Mouse (Mus musculus): ENCODE measurements around the gene 9930021J03Rik.

Gene 9930021J03Rik

DNA sequence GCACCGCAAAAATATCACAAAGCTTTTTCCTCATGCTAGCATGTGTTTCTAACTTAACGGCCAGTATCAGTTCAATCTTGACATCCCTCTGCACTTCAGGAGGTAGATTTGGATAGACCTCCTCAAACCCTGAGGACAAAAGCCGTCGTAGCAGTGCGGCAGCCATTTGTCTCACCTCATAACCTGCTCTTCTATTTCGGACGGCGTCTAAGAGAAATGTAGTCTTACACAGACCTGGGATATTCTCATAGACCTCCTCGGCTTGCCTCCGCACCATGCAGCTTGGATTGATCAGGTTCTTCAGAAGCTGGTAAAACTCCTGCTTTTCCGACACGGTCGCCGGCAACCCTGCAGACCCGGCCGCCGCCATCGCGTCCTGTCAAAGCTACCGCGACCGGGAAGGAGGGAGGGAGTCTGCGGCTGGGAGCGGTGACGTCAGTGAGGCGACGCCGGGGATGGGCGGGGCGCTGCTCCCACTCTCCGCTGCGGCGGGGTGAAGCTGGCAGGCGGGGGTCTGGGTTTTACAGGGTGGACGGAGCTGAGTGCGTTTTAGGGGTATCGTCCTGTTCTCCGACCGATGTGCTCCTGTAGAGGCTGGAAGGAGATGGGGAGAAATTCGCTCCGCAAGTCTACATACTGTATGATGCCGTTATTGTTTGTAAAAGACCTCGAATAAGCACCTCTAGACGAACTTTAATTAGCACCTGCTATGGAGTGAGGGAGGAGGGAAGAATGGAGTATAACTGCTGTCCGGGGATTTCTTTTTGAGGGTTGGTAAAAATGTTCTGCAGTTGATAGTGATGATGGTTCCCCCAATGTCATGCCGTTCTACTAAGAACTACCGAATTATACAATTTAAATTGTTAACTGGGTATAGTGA is 7.0 kb upstream of the 9930021J03Rik start, which contains the start of gene Ranbp6:
TSS of gene Ranbp6 (minus strand) at position 394 of the 880 bp plus-strand sequence.
- in situ Hi-C loops (cut with MboI, MseI), result loop anchor here (10.0 kb wide), 1 partner anchor 158 kb away; no protein-coding TSS in a partner anchor

DNA sequence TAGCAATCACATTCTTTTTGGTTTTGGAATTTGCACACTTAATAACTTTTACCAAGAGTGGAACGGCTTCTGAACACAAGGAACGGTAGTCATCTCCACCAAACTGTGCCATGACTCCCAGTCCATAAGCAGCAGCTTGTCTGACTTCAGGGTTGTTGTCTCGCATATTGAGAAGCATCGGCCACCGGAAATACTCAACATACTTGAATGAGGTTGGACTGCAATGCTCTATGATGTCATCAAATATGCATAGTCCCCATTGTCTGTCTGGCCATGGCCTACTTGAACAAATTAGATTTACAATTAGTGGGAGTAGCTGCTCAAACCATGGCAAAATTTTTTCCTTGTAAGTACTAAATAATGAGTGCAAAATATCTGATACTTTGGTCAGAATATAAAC is 4.2 kb upstream of the 9930021J03Rik start:
- in situ Hi-C loops (cut with MboI, MseI), result loop anchor here (10.0 kb wide), 1 partner anchor 155 kb away; no protein-coding TSS in a partner anchor

DNA sequence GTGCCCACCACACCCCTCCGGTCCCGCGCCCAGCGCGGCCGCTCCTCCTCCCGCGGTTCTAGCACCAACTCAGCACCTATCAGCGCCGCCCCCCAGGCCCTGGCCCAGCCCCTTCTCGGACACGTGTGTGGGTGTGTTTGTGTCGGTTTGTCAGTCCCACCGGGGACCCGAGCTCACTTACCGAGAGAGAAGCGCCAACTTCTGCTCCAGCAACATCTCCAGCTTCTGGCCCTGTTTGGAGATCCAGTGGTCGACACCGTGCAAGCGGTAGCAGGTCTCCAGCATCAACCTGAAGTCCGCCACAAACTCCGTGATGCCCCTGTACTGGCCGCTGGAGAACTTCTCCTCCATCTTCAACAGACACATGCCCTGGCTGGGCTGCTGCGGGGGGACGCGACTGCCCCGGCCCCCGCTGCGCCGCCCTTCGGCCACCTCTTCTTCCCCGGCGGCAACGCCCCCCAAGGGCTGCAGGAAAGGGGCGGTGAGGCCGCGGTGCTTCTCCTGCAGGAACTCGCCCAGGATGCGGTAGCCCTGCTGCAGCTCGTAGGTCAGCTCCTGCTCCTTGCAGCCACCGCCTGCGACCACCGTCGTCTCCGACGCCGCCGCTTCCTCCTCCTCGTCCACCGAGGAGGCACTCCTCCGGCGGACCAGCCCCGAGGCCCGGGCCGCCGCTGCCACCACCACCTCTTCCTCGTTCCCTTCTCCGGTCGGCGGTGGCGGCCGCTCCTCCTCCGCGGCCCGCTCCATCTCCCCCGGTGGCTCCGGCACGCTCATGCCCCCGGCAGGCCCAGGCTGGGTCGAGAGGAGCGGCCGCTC is 480 bp downstream of the 9930021J03Rik start:
- in situ Hi-C loops (cut with MboI, MseI), result no loop called here

DNA sequence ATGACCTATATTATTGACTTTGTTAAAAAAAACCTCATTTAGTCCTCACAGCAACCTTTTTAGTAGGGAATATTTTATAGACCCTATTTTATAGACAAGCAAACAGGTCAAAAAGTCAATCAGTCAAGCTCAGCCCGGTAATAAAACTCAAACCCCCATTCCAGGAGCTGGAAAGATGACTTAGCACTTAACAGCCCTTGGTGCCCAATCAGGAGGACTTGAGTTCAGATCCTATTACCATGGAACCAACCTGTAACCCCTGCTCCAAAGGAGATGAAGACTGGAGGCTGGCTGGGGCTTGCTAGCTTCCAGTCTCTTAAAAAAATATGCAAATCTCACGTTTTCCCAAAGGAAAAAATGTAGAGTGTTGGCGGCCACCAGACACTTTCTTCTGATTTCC is 1.8 kb downstream of the 9930021J03Rik start:
- in situ Hi-C loops (cut with MboI, MseI), result no loop called here

DNA sequence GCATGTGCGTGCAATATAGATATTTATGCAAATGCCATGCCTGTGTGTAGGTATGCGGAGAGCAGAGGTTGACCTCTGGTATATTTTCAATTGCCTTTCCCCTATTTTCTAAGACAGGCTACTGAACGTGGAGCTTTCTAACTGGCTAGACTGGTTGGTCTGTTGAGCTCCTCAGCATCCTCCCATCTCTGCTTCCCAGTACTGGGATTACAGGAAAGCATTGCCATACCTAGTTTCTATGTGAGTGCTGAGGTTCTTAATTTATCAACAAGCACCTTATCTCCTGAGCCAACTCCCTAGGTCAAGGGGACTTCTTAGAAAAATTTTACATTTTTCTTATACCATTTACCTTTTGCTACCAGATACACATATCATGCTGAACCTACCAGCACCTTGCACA is 8.4 kb downstream of the 9930021J03Rik start:
- in situ Hi-C loops (cut with MboI, MseI), result no loop called here

DNA sequence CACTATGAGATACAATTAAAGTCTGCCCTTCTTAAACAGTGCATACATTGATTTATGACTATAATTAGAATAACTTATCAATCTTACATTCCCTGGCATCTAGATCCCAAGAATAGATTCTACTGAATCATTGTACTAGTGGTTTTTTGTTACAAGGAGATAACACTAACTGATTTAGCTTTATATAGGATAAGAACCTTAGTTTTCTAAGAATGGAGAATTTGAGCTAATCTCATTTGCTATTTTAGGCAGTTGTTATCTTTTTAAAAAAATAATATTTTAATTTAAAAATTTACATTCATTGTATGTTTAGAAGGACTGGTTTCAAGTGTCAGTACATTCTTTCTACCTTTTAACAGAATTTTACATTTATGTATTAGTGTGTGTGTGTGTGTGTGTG is 17.8 kb downstream of the 9930021J03Rik start:
- in situ Hi-C loops (cut with MboI, MseI), result no loop called here

DNA sequence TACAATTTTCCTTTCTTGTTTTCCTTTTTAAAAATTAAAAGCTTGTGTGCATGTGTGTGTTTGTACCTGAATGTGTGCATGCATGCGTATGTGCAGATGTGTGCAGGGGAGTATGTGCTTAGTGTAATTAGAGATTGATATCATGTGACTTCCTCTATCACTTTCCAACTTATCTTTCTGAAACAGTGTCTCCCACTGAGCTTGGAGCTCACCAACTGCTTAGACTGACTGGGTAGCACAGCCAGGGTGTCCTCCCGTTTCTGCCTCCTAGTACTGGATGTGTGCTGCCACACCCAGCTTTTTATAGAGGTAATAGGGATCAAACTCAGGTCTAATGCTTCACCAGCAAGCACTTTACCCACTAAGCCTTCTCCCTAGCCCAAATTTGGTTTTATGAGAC is 22.9 kb downstream of the 9930021J03Rik start:
- in situ Hi-C loops (cut with MboI, MseI), result no loop called here

DNA sequence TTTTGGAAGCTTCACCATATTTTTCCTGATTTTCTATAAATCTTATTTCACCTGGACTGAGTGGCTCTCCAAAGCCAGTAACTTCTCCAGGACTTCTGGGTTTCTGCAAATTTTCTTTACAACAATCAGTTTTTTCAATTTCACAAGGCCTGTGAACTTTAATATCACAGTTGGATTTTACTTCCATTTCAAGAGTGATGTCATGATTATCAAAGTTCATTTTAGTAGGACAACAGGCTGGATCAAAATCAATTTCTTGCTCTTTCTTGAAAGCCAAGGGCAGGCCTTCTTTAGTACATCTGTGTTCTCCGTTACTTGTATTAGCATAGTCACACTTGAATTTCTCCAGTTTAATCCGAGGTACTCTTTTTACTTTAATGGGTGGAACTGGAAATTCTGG is 51.9 kb downstream of the 9930021J03Rik start:
- in situ Hi-C loops (cut with MboI, MseI), result no loop called here

DNA sequence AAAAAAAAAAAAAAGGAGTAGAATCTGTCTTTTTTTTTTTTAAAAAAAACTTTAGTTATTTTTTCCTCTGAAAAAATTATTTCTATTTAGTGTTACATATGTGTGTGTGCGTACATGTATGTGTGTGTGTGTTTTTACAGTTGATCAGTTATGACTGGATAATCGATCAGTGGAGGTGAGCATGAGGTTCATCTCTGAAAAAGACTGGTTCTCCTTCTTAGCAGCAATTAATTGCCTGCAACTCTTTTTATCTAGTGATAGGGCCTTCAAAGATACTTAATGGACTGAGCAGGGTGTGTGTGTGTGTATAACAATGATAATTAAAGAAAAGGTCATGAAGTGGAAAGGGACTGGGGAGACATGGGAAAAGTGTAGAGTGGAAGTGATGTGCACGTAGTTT is 54.8 kb downstream of the 9930021J03Rik start:
- in situ Hi-C loops (cut with MboI, MseI), result no loop called here

DNA sequence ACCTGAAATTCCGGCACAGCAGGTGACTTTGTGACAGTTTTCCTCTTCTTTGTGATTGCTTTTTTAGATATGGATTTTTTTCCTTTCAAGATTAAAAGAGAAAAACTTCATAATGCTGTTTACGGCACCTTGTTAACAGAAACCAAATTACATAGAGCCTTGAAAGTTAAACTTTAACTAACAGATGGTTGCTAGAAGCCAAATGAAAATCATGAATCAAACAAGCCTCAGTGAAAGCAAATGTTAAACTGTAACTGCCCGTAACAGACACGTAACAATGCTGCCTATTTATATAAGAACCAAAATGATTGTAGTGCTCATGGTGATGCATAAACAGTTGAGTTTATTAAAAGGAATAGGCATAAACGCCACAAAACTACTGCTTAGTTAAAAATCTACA is 62.3 kb downstream of the 9930021J03Rik start:
- in situ Hi-C loops (cut with MboI, MseI), result no loop called here

DNA sequence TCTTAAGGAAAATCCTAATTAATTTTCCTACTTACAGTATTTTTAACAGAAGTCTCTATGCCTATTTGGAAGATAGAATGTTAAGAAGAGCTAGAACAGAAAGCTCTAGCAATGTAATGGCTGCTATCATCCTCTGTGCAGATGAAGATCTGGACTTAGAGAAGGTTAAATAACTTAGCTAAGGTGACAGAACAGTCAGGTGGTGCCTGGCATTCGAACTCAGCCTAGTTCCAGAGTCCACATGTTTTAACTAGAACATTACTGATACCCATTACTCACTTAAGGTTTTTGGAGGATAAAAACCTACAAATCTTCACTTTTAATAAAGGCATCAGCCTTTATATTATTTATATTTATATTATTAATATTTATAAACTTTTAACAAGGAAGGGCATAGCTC is 65.1 kb downstream of the 9930021J03Rik start:
- in situ Hi-C loops (cut with MboI, MseI), result no loop called here

DNA sequence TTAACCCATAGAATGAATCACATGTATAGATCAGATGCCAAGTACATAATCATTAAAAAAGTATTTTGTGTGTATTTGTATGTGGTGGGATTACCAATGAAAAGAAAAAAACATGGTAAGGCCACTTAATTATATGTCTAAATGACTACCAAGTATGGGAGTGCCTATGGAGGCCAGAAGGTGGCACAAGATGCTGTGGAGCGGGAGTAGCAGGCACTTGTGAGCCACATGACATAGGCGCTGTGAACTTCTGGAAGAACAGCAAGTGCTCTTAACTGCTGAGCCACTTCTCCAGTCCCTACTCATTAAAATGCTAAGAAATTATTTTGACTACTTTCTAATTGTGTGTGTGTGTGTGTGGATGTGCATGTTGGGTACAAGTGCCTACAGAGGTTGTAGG is 66.2 kb downstream of the 9930021J03Rik start:
- in situ Hi-C loops (cut with MboI, MseI), result no loop called here

DNA sequence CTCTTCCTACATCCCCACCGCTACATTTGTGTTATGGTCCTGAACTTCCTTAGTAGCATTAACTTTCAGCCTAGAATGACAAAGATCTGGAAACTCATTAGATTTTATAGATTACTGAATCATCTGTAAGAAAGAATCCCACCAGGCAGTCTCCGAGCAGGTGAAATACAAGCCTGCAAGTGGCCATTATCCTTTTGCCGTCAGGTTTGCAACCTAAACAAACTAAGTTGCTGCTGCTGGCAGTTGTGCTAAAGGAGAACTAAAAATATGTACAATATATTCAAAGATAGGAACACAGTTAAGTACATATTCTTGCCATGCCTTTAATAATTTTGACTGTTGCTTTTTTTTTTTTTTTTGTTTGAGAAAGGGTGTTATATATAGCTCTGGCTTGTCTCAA is 70.4 kb downstream of the 9930021J03Rik start:
- in situ Hi-C loops (cut with MboI, MseI), result no loop called here

DNA sequence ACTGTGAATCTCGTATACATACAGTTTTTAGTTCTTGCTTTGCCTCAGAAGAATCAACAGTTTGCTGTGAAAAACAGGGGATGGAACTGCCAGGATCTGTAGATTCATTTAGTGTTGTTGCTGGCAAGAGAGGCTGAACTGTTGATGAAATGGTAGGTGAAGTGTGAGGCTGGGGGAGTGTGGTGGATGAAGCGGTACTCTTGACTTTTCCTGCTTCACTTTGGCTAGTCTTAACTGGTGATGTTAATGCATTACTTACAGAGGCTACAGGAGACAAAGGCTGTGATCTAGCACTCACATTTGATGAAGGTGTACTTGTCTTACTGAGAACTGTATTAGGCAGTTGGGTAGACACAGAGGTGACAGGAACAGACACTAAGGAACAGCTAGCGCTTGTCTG is 87.3 kb downstream of the 9930021J03Rik start:
- in situ Hi-C loops (cut with MboI, MseI), result no loop called here

DNA sequence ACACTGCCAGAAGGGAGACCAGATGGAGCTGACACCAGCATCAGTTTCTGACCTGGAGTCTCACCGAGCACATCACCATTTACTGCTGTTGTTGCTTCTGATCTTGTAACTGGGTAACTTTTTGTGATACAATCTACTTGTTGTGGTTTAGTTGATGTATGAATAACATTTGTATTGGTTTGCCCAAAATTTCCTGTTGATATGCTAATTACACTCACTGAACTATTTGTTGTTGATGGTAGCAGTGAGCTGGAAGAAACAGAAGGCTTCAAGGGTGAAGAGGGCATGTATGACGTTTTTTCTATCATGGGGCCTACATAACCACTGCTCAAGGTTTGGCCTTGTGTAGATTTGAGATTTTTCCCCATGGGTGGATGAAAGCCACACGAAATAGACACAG is 87.9 kb downstream of the 9930021J03Rik start:
- in situ Hi-C loops (cut with MboI, MseI), result no loop called here

DNA sequence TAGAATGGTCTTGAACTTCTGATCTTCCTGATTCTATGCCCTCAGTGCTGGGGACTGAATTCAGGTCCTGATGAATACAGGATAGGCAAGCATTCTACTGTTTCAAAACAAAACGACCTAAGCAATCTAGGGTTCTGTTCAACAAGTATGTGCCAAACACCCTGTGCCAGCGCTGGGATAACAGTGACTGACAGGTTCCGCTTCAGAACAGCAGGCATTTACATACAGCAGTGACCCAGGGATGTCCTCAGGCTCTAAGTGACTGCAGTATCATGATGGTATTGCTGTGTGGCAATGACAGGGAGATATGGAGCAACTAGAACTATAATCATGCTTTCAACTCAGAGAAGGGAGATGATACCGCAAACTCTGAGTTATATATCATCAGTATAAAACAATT is 92.3 kb downstream of the 9930021J03Rik start:
- in situ Hi-C loops (cut with MboI, MseI), result no loop called here

DNA sequence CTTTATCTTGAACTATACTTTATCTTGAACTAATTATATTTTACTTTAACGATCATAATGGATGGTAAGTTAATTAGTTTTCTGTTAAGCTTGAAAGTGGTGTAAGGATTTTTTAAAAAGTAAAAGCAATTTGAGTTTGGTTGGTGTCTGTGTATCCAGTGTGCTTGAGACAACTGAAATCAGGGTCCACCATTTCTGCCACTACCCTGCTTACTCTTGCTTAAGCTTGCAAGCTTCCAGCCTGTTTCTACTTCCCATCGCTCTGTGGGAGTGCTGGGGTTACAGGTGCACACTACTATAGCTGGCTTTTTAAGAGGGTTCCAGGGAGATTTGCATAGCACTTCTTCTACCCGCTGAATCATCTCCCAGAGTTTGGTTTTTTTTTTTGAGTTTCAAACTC is 96.3 kb downstream of the 9930021J03Rik start:
- in situ Hi-C loops (cut with MboI, MseI), result no loop called here

DNA sequence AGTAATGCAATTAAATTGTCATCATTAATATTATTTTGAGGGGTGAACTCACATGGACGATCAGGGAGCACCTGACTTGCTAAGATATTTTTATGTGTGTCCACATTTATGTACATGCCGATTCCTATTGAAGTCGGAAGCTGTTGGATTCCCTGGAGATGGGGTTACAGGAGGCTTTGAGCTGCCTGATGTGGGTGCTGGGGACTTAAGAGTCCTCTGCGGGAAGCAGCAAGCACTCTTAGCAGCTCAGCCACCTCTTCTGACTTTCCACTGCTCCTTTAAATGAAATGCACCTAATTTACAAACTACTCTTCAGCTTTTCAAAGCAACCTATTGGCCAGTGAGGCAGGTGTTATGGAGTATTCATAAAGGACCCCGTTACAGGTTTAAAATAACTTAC is 97.3 kb downstream of the 9930021J03Rik start:
- in situ Hi-C loops (cut with MboI, MseI), result no loop called here

DNA sequence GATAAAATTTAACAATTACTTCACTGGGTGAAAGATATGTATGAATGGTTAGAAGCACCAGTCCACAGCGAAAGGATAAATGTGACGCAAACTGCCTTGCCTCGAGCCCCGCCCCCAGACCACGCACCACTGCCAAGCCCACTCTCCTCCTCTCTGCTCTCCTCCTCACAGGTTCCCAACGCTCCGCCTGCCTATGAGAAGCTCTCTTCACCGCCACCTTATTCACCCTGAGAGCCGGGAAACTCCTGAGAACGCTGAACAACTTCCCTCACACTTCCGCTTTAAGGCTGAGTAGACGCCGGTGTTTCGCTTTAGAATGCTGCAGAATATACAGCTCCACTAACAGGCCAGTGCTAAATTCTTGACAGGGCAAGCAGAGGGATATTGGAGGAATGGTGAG is 97.8 kb downstream of the 9930021J03Rik start:
- in situ Hi-C loops (cut with MboI, MseI), result no loop called here

DNA sequence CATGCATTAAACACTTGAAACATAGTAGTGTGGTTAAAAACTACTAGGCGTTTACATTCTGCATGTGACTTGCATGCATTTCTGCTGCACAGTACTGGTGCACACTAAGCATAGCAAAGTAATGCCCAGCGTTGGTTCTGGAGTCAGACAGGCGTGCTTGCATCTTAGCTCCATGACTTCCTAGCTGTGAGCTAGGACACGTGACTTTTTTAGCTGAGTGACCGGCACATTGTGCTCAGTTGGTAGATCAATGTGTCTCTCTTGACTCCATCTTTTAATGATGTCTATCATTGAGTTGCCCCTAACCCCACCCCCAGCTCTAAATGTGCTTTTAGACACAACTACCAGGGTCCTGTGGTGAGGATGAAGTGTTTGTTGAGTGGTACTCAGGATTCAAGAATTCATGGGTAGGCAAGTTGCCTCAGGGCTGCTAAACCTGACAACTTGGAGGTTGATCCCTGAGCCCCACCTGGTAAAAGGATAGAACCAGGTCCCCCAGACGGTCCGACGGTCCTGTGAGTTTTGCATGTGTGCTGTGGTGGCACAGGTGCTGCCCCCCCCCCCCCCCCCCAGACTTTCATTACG is 98.4 kb downstream of the 9930021J03Rik start:
- in situ Hi-C loops (cut with MboI, MseI), result no loop called here

DNA sequence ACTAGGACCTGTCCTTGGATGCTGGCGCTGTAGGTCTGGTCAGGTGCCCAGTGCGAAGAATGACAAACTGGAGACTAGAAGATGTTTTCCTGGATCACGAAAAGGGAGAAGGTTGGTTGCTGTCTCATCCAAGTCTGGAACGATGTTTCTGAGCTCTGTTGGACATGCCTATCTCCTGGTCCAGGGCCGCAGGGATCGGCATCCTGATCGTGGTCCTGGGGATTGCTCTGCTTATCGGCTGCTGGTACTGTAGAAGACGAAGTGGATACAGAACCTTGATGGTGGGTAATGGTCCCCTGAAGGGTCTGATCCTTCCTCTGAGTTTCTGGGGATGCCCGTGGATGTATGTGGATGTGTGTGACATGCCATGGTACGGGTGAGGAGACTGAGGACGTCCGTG is 101.4 kb downstream of the 9930021J03Rik start:
- in situ Hi-C loops (cut with MboI, MseI), result no loop called here

DNA sequence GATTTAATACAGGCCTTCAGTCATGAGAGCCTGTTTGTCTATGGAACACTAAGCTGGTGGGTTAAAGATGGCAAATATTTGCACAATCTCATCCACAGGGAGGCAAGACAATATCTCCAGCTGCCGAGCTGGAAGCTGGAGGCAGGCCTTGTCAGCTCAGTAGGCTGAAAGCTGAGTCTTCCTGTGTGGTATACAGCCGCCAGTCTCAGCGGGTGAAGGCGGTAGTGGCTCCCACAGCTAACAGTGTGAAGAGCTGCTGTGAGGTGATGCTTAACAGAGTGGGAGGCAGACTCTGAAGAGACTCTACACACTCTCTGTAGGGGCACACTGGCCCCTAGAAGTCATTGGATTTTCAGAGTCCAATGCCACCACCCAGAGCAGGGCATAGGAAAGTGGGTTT is 104.1 kb downstream of the 9930021J03Rik start:
- in situ Hi-C loops (cut with MboI, MseI), result no loop called here

All from T-helper 2 cell (primary cell).